Mouse (Mus musculus) right cerebral cortex, postnatal 36 days (tissue): Measurements from ENCODE around the gene Hkdc1.
"Not testable (repeated sequence)": the region's sequence is repeated elsewhere in the genome, so short reads cannot be mapped to it uniquely, and the experiment has no call there.

Experiments used
- DNase-seq, 2 experiments: peaks; one replicate each; pipeline ENCODE4 v3.0.0; 2022; ENCODE audit warnings: low spot score in 2 of 2, mixed read lengths in 1 of 2

The Hkdc1 gene

DNA sequence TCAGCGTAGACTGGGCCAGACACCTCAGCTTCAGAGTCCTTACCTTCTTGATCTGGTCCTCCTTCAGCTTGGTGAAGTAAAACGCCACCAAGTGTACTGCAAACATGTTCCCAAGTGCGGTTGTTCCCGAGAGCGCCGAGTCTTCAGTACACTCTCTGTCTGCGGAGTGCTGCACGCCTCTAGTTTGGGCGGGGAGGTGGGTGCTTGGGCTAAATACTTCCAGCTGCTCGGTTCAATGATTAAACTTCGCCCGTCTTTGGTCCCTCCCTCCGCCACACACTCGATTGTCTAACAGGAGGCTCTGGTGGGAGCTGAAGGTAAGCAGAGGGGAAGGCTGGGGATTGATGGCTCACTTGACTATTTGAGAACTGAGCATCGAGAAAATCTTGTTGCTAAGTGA, at the start of gene Hkdc1:
TSS of gene Hkdc1 (minus strand) at position 237 of the 400 bp plus-strand sequence.
- DNase-seq, result no peak

DNA sequence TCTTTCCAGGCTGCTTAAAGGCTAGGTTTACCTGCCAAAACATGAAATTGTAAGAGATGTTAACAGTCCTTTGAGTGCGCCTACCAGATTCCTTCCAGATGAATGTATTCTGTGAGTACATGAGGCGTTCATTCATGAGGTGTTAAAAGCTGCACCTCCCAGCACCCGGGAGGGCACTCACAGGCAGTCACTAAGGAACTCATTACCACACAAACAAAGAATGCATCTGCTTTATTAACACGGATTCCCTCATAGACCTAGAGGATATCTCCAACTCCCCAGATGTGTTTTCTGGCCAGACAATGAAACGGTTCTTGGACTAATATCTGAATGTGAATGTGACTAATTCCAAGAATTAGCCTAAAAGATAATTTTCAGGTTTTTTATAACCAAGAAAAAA, 48.8 kb upstream of the Hkdc1 start:
- no peak for DNase-seq

DNA sequence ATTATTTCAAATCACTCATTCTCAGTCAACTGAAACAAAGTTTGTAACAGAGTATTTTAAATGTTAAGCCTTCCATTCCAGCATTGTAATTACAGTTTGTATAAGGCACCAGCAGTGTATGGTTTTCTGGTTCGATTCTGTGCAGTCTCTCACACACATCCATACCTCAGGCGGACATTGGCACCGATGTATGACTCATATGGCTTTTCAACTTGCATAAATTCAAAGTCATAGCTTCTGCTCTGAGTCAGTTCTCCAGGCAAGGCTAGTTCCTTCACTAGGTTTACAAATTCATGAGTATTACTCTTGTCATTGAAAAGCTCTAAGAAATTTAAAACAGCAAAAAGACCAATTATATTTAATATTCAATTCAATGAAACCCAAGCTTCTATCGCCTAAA, 47.4 kb upstream of the Hkdc1 start:
- no peak for DNase-seq

DNA sequence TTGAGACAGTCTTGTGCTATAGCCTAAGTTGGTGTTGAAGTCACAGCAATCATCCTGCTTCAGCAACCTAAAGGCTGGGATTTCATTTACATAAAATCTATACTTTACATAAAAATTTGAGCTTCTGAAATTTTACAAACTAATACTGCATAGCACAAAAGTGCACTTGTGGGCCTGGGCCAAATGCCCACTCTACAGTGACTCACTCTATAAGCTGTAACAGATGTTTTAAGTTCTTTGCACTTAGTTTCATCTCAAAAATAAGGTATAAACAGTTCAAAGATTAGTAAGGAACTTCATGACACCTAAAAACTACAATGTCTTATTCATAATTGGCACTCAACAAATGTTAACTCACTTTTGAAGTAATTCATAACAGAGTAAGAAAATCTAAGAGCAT, 39.0 kb upstream of the Hkdc1 start:
- DNase-seq, result no peak

DNA sequence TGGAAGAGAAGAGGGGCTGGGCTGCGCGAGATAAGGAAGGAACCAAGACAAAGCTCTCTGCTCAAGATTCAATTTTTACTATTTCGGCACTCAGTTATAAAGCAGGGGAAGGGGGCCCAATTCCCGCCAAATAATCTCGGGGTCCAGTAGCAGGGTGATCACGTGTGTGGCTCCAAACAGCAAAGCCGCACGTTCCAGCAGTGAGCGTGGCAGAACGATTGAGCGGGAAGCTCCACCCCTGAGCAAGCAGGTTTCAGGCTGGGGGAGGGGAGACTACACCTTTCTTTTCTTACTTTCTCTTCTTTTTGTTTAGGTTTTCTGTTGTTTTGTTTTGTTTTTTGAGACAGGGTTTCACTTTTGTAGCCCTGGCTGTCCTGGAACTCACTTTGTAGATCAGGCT, 29.7 kb upstream of the Hkdc1 start:
- DNase-seq, result not testable (repeated sequence)

DNA sequence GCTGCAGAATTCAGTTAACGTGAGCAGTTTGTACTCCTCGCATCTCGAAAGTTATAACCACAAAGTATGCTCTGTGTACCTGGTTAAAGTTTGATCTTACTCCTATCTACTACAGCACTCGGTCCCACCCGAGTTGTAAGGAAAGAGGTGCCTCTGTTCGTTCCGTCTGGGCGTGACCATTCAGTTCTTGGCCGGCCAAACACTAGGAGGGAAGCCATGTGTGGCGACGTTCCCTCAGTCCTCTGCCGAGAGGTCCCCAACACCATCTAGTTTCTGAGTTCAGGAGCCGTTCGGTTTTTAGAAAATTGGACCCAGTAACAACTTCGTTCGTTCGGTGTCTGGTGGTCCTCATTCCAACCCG, 28.0 kb upstream of the Hkdc1 start:
- no peak for DNase-seq

DNA sequence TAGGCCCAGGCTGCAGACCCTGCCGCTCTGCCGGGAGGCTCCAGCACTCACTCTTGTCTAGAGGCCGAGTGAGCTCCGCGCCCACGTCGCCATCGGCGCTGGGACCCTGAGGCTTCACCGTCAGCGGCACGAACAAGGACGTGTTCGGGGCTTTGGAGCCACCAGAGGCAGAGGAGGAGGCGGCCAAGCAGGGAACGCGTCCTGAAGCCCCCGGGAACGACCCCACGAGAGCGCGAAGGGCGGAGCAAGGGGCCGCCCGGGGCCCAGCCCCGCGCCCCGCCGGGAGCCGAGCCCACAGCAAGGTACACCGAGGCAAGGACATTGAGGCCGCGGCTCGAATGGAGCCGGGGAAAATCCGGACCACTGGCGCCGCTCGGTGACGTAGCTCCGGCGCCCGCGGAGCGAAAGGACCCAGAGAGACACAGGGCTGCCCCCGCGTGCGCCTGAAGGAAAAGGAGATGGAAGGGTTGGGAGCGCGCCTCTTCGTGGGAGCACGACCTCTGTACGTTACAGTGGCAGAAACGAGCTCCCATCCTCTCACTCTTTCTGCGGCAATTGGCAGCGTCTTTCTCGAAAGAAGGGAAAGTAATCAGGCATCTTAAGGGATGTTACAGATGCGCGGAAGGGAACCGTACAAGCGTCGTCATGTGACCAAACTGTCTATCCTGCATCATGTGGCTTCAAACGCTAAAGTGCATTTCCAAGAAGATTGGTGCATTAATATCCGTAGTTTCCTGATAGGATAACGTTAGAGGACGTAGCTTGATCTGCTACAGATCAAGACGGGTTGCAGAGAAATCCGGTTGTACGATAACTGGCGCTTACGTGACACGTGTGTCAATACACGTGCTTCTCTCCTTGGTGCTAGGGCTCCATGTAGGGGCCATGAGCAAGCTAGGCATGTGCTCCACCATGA, 27.3 kb upstream of the Hkdc1 start, which contains the start of the genes 4930507D05Rik and Supv3l1:
TSS of gene 4930507D05Rik (plus strand) at position 126 of the 916 bp plus-strand sequence.
TSS of gene Supv3l1 (minus strand) at position 375 of the 916 bp plus-strand sequence.
- peak; percentile 78 to 84 for DNase-seq

DNA sequence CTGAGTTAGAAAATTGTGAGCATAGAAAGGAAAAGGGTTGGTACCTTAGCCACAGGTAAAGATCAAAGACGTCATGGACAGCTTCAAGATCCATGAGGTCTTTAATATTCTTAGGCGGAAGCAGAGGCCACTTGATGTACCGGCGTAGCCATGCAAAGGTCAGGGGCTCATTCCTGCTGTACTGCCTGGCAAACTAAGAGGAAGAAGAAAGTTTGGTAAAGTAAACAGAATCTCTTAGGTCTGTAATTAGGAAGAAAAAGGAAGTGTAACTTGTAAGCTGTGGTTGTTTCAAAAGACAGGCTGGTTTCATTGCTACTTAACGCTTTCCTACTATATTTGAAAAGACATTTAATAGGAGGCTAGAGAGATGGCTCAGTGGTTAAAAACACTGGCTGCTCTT, 8.1 kb upstream of the Hkdc1 start:
- no peak for DNase-seq

DNA sequence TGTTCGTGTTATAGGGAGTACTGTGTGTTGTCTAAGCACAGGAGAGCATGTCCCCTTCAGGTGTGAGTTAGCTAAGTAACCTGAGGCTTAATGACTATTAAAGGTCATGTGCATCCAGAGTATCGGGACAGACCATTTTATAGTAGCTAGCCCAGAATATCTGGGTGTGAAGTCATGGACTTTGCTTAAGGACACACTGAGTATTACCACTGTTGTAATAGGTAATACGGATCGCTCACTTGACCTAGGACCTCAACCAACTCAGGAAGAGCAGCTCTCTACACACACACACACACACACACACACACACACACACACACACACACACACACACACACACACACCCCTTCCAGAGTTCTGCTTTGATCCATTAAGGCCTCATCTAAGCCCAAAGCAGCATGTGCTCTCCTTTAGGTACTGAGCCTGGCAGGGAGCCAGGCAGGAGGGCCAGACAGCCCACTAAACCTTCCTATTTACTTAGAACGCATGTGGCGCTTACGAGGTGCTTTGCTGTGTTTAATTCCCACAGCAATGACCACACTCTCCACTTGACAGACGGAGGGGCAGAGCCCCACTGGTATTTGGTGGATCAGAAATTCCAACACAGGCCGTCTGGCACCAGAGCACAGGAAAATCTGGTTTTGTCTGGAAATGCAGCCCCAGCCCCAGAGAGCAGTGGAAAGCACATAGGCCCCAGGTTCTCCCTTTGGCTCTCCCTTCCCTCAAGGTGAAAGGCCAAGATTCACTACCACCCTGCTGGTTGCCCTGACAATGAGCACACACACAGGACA, 3.0 kb upstream of the Hkdc1 start:
- no peak for DNase-seq

DNA sequence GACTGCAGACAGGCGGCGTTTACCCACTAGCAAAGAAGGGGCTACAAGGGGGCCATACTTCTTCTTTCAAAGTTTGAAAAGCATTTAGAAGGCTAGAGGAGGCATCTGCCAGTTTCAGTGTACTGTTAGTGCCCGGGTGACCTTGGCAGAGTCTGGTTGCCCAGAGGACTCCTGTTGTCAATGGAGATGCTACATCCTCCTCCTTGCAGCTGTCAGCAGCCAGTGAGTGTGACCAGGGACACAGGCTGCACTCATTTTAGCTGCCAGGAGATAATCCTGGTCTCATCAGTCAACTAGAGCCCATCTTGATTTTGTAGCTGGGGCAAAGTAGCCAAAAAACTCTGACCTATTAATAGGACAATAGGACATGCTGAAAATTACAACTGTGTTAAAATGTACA, 1.2 kb downstream of the Hkdc1 start:
- no peak for DNase-seq

DNA sequence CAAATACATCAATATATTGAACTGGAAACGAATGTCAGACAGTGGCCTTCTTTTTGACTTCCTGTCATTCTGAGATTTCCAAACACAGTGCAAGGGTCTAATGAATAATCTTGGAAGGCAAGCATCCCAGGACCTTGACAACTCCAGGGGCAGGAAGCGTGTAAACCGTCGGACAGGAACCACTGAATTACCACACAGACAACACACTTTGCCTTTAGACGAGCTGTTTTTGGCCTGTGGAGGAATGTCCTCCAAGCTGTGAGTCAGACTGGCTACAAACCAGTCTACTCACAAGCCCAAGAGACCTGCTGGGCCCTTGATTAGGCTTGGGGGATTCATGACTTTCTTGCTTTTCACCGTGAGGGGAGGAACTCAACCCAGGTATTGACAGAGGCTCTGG, 1.9 kb downstream of the Hkdc1 start:
- no peak for DNase-seq

DNA sequence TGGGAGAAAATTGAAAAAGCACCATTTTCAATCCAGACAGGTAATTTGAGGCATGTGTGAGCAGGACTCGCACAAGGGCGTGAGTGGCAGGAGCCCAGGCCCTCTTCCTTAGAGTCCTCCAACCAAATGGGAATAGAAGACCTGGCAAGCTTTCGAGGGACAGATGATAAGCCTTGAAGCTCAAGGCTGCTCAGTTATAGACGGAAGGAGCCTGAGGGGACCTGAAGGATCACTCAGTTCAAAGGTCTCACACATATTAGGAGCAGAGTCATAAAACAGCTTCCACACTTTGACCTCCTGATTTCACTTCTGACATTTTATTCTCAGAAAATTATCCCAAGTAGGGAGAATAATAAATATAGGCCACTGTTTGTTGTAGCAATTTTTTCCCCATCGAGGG, 2.9 kb downstream of the Hkdc1 start:
- DNase-seq, result no peak

DNA sequence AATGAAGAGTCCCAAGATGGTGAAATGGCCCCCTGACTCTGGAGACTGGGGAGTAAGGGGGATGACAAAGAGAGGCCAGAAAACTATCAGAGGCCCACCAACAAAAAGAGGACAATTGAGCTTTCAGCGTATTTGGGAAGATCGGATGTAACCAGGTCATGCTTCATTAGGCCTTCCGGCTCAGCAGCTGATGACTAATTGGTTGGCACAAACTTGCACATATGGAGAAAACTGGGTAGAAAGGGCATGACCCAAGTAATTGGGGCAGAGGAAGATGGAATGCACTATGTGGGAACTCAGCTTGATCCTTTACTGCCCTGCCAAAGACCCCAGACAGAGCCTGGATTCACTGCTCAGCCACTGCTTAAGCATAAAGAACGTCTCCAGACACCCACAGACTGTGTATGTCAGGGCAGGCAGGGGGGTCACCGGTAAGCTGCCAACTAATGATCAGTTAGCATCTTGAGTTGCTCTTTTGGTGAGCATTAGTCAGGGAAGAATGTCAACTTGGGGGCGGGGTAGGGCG, 3.4 kb downstream of the Hkdc1 start:
- DNase-seq, result no peak

DNA sequence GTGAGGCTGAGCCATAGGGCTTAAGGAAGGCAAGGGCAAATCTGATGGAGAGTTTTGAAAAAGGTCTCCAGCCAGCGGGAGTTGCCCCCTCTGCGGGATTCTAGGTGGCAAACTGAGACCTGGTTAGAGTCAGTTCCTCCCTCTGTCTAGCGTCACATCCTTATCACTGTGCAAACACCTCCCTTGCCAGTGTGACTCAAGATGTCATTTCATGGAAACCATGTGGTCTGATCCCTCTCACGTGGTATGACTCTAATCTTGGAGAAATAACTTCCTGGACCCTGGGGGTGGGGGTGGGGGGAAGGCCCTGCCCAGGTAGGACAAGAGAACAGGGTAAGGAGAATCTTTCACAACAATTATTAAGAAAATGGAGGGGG, 8.7 kb downstream of the Hkdc1 start:
- DNase-seq, result no peak

DNA sequence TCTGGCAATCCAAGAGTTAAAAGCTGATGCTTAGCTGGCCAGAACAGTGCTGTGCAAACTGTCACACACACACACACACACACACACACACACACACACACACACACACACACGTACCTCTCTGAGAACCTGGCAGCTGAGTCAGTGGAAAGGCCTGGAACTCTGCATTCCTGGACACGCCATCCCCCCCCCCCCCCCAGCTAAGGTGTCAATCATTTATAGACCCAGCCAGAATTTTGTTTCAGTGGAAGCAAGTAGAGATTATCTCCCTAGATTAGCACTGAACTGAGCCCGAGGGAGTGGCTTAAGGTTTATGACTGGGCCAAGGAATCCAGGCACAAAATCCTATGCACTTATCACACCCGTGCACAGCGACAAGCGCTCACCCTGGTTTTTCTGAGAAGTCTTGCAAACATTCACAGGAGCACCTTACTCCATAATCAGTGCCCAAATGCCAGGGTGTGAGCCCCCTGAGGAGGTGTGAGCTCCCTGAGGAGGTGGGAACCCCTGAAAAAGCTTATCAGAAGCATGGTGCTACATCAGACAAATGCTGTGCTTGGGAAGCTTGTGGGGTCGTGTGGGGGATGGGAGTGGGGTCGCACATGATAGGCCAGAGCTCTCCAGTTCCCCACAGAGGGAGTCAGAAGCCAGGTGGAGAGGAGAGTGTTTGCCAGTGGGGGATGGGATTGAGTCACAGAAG, 9.2 kb downstream of the Hkdc1 start:
- no peak for DNase-seq

DNA sequence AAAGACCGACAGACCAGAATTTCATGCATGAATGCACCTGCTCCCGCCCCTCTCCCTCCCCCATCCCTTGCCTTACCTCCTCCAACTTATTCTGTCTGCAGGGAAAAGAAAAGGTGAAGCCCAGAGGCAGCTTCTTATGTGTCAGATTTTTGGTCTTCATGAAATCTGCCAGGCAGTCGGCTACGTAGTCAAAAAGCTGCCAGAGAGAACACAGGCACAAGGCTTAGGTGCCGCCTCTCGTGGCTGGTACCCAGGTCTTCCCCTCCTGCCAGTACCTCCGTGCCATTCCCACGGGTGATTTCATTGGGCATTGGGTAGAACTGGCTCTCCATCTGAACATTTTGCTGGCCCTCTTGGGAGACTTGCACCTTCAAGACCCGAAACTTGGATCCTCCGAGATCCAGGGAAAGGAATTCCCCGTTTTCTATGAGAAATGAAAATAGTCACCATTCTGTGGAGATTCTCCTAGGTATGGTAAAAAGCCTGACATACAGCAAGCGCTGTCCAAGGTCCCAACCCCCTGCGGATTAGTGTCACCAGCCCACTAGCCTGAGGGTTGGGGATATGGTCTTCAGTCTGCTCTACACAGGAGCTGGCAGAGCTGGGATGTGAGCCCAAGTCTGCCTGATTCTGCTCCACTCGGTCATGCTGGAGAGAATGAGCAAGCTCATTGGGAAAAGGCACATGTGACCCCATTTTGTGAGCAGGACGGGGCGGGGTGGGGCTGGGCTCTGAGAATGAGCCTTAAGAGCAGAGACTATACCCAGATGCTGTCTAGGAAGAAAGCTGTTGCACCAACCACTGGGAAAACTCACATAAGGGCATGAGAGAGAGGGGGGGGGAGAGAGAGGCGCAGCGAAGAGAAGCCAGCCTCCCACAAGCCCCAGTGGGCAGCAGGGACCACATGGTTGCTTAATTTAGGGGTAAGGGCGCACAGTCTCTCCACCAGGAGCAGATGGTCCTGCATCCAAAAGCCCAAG, 10.6 kb downstream of the Hkdc1 start:
- DNase-seq, result peak in 1 of 2 experiments; percentile 37

DNA sequence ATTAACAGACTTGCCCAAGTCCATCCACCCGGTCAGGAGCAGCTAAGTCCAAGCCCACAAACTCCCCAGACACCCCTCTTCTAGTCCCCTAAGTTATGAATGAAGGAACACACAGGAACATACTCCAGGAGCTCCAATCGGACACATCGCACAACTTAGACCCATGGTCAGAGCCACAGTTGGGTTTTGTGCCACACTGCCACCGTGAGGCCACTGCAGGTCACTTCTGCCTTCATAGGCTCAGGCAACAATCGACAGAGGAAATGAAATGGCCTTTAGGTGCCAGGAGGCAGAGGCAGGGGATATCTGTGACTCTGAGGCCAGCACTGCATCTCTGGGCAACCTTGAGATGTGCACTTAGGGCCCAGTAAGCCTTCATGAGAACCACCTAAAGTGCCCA, 11.3 kb downstream of the Hkdc1 start:
- peak; percentile 48 to 56 for DNase-seq

DNA sequence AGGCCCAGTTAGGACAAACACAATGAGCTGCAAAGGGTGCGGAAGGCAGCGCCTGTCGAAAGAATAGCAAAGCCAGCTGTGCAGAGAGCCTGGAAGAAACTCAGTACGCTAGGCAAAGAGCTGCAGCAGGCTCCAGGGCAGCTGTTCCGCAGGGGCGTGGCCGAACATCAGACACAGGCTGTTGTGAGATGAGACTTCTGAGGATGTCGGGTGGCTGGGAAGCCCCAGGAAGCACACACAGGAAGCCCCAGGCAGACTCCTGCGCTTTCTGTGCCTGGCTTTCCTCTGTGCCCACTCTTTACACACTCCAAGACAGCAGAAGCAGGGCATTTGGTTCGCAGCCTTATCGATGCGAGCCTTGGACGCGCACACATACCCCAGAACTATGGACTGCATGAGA, 17.4 kb downstream of the Hkdc1 start:
- DNase-seq, result peak in 1 of 2 experiments; percentile 10

DNA sequence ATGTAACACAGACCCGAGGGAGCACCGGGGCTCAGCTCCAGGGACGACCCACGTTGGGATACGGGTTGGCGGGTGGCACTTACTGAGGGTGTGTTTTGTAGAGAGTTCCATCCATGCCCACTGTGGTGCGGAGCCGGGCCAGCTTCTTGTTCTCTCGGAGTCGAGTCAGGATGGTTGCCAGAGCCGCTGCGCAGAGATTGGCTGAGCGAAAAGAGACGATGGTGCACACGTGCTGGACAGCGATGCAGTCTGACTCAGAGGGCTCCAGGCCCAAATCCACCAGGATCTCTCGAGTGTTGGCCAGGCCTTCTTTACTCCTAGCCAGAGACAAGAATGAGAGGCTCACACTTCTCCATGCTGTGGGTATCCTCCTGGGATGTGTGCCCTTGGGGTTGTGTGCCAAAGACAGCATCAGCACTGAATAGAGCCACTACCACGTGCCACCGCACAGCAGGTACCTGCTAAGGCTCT, 20.6 kb downstream of the Hkdc1 start:
- peak in 1 of 2 experiments; percentile 10 for DNase-seq

DNA sequence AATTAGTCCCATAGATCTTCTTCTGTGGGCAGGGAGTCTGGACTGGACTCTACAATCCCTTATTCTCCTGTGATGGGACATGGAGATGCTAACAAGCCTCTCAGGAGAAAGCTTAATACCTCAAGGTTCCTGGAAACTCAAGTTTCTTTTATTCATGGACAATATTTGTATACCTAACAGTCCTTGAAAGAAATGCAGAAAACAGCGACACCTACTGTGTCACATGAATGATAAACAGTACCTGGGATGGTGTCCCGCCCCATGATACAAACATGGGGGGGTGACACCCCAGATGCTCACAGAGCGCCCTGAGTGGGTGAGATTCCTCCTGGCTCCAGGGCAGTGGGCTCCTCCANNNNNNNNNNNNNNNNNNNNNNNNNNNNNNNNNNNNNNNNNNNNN, 39.3 kb downstream of the Hkdc1 start:
- no peak for DNase-seq

DNA sequence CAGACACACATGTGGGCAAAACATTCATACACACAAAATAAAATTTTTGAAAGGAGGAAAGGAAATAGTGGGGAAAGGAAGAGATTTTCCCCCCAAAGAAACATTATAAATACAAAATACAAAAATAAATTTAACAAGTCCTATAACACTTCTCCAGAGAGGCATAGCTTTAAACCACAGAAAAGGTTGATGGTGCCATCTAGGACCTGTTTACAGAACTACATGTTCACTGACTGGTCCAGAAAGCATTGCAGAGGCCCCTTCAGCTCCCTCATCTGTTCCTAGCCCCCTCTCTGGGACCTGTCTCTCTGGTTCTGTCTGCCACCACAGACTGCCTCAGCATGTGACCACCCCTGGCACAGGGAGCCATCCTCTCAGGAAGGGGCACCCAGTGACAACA, 41.4 kb downstream of the Hkdc1 start:
- DNase-seq, result no peak
